Mouse (Mus musculus) bone marrow, adult 2 months (tissue): Measurements from ENCODE around the gene H2afy. TPM values are rescaled to one million over a fixed set of nuclear protein-coding genes. Genes with fewer than 3 reads are reported as not detected.

Experiments used
- H3K27ac ChIP-seq: fragments of 200-500 bp; 2 replicates; pipeline ENCODE4 v1.5.1; 2012; ENCODE audit warnings: low read depth, mild to moderate bottlenecking, control low read depth, inconsistent platforms, low read length; ENCODE audit not compliant: control insufficient read depth, poor library complexity, insufficient read depth
- H3K4me1 ChIP-seq: fragments of 200-500 bp; 2 replicates; pipeline ENCODE4 v1.6.1; 2011; ENCODE audit warnings: low read length; ENCODE audit not compliant: control insufficient read depth, insufficient read depth
- H3K4me3 ChIP-seq: fragments of 200-500 bp; replicated peaks from 2 replicates; pipeline ENCODE3; 2011; ENCODE audit warnings: mild to moderate bottlenecking, low read depth, low read length, control low read depth; ENCODE audit not compliant: control insufficient read depth
- CTCF ChIP-seq: fragments of 200-500 bp; IDR thresholded peaks from 2 replicates; pipeline ENCODE4 v1.5.1; 2011; ENCODE audit warnings: low read length, control low read depth; ENCODE audit not compliant: control insufficient read depth, insufficient read depth
- POLR2A ChIP-seq: fragments of 200-500 bp; IDR thresholded peaks from 2 replicates; pipeline ENCODE4 v1.6.1; 2011; ENCODE audit warnings: low read depth, mild to moderate bottlenecking, control low read depth, low read length, borderline replicate concordance; ENCODE audit not compliant: control insufficient read depth
- WGBS: fragments of 180-500 bp; shearing (Covaris S2); methylation state at CpG from one replicate; pipeline ENCODE4 v1.1.7; 2018; 5-methylcytosine and 5-hydroxymethylcytosine counted together
- polyA plus RNA-seq: library from polyadenylated mRNA; stranded (reverse); fragments of >200 nt; gene quantifications from 2 replicates; pipeline ENCODE4 v1.2.4, GENCODE M21; 2011; ENCODE audit warnings: low replicate concordance; ENCODE audit not compliant: missing spikeins, insufficient read depth, insufficient read length

Gene H2afy
- 99.1 and 137 TPM in 2 replicates for polyA plus RNA-seq

DNA sequence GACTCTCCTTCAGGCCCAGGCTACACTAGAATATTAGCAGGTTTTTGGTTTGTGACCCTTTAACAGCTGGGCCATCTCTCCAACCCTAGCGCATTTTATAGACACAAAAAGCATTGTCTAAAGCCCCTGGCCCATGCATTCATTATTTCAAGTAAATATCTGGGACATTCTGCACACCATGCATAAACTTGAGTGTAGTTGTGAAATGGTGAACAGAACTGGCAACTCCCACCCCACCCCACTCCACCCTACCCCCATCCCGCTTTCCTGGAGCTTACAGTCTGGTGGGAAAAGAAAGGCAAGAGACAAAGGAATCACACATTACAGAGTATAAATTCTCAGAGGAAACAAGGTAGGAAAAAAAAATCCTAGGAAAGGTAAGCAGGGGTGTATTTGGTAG lies at the start of gene H2afy:
TSS of gene H2afy (minus strand) at position 162 of the 400 bp plus-strand sequence.
- Histone ChIP-seq H3K4me1 (peaks cover 10% of the 10 kb centered on the region), H3K27ac (peak within 1 kb of the TSS; percentile 96), H3K4me3 (peak within 1 kb of the TSS; percentile 79)
- WGBS = 71% methylated on average over 2 of the region's 2 CpGs
- TF ChIP-seq CTCF (no peak), POLR2A (no peak)

DNA sequence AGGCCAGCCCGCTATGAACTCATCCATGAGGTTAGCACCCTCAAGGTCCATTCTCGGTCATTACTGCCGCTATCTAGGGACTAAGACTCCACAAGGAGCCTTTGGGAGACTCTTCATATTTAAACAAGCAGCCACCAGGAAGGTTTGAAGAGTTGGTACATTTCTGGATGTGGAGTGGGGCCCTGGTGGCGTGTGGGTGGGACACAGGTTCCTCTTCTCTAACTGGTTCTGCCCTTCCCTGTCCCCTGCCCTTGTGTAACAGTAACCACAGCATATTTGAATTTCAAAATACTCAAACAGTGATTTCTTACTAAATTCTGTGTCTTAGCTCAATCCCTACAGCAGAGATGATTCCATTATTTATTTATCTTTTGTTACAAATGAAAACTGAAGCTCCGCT lies 47.5 kb upstream of the H2afy start:
- Histone ChIP-seq H3K4me1 (peaks cover 11% of the 10 kb centered on the region), H3K4me3 (peak overlapping the region; percentile 49), H3K27ac (peak overlapping the region; percentile 83)
- WGBS = 35% methylated on average over 5 of the region's 5 CpGs
- TF ChIP-seq POLR2A (no peak), CTCF (no peak)

DNA sequence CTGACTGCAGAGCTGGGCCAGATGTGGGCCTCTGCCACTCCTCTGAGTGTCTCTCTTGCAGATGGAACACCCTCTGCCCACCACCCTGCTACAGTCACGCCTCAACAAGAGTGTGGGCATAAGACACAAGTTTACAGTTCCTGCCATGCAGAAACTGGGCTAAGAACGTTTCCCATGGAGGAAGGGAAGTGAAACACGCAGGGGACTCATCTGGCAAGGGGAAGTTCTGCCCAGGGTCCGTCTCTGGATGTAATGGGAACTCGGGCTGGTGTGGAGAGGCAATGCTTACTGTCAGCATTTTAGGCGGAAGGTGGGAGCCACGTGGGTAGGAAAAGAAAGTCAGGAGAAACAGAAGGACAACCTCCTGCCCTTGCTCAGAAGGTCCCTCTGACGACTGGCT lies 45.3 kb upstream of the H2afy start:
- WGBS = 6% methylated on average over 8 of the region's 8 CpGs
- peak overlapping the region; percentile 69 for H3K27ac ChIP-seq
- H3K4me1 ChIP-seq = peaks cover 11% of the 10 kb centered on the region
- TF ChIP-seq CTCF (no peak), POLR2A (0 out of 2 replicates have a peak, but pooled peaks have one; percentile 6)
- no peak overlapping the region for H3K4me3 ChIP-seq

DNA sequence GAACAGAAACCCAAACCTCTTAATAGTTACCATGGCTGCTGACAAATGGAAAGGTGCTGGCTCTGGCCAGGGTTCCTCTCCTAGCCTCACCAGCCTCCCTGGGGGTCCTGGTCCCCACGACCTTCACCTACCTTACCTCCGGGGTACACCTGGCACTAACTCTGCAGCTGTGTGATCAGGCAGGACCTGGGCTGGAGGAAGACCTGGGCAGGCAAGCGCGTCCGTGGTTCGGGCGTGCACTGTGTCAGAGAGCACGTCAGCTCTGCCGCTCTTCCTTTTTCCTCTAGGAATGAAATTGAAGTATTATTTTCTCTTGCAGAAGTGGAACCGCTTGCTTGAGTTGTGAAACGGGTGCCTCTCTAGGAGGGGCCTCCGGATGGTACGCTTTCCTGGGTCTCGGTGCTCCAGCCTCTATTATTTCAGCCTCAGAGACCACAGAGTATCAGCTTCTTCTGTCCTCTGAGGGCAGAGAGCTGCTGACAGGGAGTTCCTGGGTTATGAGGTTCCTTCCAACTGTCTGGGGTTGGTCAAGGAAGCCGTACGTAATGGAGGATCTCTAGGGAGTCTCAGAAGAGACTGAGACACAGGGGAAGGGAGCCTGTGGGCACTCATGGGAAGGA lies 42.4 kb upstream of the H2afy start, which contains the start of gene Tifab:
TSS of gene Tifab (minus strand) at position 470 of the 620 bp plus-strand sequence.
- 21% methylated on average over 16 of the region's 16 CpGs for WGBS
- TF ChIP-seq POLR2A (peak; percentile 81), CTCF (no peak)
- Histone ChIP-seq H3K4me3 (peak within 1 kb of the TSS; percentile 68), H3K4me1 (peaks cover 12% of the 10 kb centered on the region), H3K27ac (peak within 1 kb of the TSS; percentile 83)

DNA sequence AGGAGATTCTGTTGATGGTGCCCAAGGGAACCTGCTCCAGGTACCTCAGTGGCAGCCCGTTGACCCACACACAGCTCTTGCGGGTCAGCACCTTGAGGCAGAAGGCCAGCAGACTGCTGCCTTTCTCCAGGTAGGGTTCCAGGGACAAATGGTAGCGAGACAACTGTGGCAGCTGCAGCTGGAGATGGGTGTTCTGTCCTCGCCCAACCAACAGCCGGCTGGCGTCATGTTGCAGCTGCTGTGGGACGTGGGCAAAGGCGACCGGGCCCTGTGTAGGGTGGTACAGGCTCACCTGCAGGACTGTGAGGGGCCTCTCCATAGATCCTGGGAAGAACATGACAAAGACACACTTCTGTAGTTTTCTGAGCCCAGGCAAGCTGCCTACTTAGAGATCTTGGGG lies 40.1 kb upstream of the H2afy start:
- Histone ChIP-seq H3K27ac (peak overlapping the region; percentile 87), H3K4me1 (peaks cover 16% of the 10 kb centered on the region), H3K4me3 (peak overlapping the region; percentile 27)
- WGBS = 52% methylated on average over 9 of the region's 9 CpGs
- TF ChIP-seq POLR2A = no peak
- no peak for TF ChIP-seq CTCF

DNA sequence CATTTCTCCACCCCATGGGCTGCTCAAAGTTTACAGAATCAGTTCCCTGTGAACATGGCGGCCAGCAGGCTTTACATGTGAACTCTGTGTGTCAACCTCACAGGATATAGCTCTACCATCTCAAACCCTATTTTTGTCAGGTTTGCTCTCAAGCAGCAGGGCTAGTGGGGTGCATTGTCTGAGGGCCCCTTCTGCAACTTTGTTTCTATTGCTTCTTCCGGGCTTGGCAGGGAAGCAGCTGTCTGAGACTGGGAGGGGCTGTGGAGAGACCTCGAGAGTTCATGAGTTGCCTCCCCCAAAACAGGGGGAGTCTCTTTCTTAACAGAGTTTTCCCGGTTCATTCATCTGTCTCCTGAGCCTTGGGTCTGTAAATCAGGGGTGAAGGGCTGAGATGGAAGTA lies 39.7 kb upstream of the H2afy start:
- WGBS = 24% methylated on average over 4 of the region's 4 CpGs
- Histone ChIP-seq H3K4me3 (peak overlapping the region; percentile 27), H3K27ac (peak overlapping the region; percentile 87), H3K4me1 (peaks cover 13% of the 10 kb centered on the region)
- TF ChIP-seq POLR2A (no peak), CTCF (no peak)

DNA sequence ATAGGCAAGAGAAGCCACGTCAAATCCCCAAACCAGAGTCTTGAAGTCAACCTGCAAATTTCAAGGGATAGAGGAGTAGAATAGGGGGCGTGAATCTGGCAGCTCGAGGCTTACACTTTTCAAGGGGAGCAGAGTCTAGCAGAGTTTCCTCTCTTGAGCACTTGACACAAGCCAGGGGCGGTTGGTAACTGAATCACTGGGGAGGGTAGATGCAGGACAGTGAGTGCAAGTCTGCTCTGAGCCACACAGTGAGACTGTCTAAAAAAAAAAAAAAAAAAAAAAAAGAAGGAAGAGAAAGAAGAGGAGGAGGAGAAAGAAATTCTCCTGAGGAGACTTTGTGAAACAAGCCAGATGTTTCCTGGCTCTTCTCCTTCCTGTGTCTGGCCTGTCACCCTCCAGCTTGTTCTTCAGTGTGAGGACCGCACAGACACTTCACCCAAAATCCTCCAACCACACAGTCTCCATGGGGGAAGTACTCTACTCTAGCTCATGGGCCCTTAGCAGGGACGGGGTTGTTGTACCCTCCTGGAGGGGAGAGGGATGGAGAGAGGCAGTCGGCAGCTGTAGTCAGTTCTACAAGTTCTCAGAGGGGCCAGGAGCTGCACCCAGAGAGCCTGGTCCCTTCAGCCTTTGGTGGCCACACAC lies 36.9 kb upstream of the H2afy start:
- TF ChIP-seq POLR2A (no peak), CTCF (no peak)
- peaks cover 15% of the 10 kb centered on the region for H3K4me1 ChIP-seq
- 4% methylated on average over 7 of the region's 7 CpGs for WGBS
- no peak overlapping the region for H3K4me3 ChIP-seq
- H3K27ac ChIP-seq = peak overlapping the region; percentile 59

DNA sequence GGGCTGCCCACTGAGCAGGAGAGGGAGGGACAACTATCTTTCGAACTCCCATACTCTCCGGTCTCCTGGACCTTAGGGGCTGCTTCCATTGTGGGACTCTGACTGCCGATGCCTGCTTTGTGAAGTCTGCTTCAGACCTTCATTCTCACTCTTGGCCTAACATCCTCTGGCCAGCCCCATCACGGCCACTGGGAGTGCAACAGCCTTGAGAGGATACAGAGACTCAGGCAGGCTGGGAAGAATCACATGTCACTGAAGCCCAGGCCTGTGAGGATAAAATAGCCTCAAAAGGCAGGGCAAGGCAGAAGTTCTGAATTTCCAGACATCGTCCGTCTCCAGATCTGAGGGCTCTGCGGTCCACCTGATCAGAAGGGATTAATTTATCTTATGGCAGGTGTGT lies 35.9 kb upstream of the H2afy start:
- Histone ChIP-seq H3K4me1 (peaks cover 15% of the 10 kb centered on the region), H3K27ac (peak overlapping the region; percentile 57), H3K4me3 (no peak overlapping the region)
- 72% methylated on average over 7 of the region's 7 CpGs for whole genome bisulfite sequencing
- TF ChIP-seq CTCF = no peak
- no peak for TF ChIP-seq POLR2A

DNA sequence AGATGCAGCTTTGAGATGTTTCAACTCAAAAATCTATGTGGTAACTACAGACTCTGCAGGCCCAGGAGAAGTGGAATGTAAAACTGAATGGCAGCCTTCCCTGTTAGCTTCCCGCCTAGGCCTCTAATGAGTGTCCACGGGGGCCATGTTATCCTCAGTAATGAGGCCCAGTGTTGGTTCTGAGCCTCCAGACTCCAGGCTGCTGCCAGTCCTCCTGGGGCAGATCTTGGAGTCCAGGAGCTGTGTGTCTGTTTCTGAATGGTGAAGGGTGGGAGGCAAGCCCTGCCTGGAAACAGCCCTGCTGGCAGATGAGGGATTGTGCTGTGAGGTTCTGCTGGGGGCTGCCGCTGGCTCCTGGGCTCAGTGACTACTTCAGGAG lies 32.2 kb upstream of the H2afy start:
- H3K4me1 ChIP-seq = peaks cover 16% of the 10 kb centered on the region
- 0 out of 2 replicates have a peak overlapping the region, but pooled peaks have one; percentile 4 for H3K27ac ChIP-seq
- WGBS = 81% methylated on average over 3 of the region's 3 CpGs
- H3K4me3 ChIP-seq = no peak overlapping the region
- TF ChIP-seq CTCF (no peak), POLR2A (no peak)
